Mouse (Mus musculus) hindbrain, embryonic 15.5 days (tissue): ENCODE results near the gene Pdlim1. TPM values are rescaled to one million over a fixed set of nuclear protein-coding genes. Genes with fewer than 3 reads are reported as not detected.

Experiments
- ATAC-seq: fragments of 200-750 bp; cut with Nextera tagmentation; 2 replicates; pipeline ENCODE4 v1.8.0; 2017; ENCODE audit warnings: low read depth, moderate number of reproducible peaks, moderate TSS enrichment; ENCODE audit not compliant: low FRiP score
- H3K27ac ChIP-seq: fragments of 300-500 bp; sonication (generic); replicated peaks from 2 replicates; pipeline ENCODE4 v1.5.1; 2015; ENCODE audit warnings: mild to moderate bottlenecking, inconsistent platforms
- H3K27me3 ChIP-seq: fragments of 300-500 bp; sonication (generic); 2 replicates; pipeline ENCODE4 v1.6.1; 2015; ENCODE audit warnings: control low read depth, inconsistent platforms
- H3K36me3 ChIP-seq: fragments of 300-500 bp; sonication (generic); 2 replicates; pipeline ENCODE4 v1.6.1; 2015; ENCODE audit warnings: control low read depth, inconsistent platforms
- H3K4me1 ChIP-seq: fragments of 300-500 bp; sonication (generic); replicated peaks from 2 replicates; pipeline ENCODE4 v1.6.1; 2015; ENCODE audit warnings: control low read depth, inconsistent platforms
- H3K4me2 ChIP-seq: fragments of 300-500 bp; sonication (generic); 2 replicates; pipeline ENCODE4 v1.6.1; 2015; ENCODE audit warnings: moderate library complexity, mild to moderate bottlenecking, inconsistent platforms
- H3K4me3 ChIP-seq: fragments of 300-500 bp; sonication (generic); 2 replicates; pipeline ENCODE4 v1.5.1; 2015; ENCODE audit warnings: mild to moderate bottlenecking, inconsistent platforms
- H3K9ac ChIP-seq: fragments of 300-500 bp; sonication (generic); 2 replicates; pipeline ENCODE4 v1.6.1; 2015; ENCODE audit warnings: inconsistent platforms
- H3K9me3 ChIP-seq: fragments of 300-500 bp; sonication (generic); 2 replicates; pipeline ENCODE4 v1.6.1; 2016; ENCODE audit warnings: control low read depth, inconsistent platforms
- WGBS: fragments of 180-500 bp; shearing (Covaris S2); methylation state at CpG from one replicate; pipeline ENCODE4 v1.1.7; 2015; 5-methylcytosine and 5-hydroxymethylcytosine counted together
- polyA plus RNA-seq: library from polyadenylated mRNA; unstranded; fragments of >200 nt; fragmentation: Nextera tagmentation; extraction: Ambion mirVana; gene quantifications from 2 replicates; pipeline ENCODE4 v1.2.1, GENCODE M21; 2015

Gene Pdlim1
- polyA plus RNA-seq, 1 experiment from 2014 or later = 9.7 TPM

DNA sequence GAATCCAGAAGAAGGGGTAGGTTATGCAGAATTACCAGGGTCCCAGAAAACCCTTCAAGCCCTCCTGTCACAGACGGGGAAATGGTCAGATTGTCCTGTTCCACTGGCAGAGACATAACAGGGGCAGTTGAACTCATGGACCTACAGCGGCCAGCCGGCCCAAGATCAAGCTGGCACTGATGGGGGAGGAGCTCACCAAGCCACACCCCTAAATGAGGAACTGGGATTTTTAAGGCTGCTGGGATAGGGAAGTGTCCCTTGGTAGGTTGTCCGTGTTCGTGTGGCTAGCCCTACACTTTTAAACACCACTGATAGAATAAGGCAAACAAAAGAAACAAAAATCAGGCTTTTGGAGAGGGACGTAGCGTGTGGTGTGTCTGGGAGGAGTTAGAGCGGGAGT, 5.9 kb upstream of the Pdlim1 start:
- no peaks in the 10 kb centered on the region for H3K36me3 ChIP-seq
- H3K9ac ChIP-seq = no peak overlapping the region
- 0 out of 2 replicates have a peak, but pooled peaks cover 4% of the 10 kb centered on the region for H3K9me3 ChIP-seq
- H3K4me2 ChIP-seq = no peak overlapping the region
- H3K27ac ChIP-seq = no peak overlapping the region
- no peak for ATAC-seq
- H3K4me3 ChIP-seq = no peak overlapping the region
- H3K4me1 ChIP-seq = no peaks in the 10 kb centered on the region
- WGBS = 90% methylated on average over 8 of the region's 8 CpGs
- H3K27me3 ChIP-seq = peaks cover 8% of the 10 kb centered on the region; the same call in 1 of the 2 replicates

DNA sequence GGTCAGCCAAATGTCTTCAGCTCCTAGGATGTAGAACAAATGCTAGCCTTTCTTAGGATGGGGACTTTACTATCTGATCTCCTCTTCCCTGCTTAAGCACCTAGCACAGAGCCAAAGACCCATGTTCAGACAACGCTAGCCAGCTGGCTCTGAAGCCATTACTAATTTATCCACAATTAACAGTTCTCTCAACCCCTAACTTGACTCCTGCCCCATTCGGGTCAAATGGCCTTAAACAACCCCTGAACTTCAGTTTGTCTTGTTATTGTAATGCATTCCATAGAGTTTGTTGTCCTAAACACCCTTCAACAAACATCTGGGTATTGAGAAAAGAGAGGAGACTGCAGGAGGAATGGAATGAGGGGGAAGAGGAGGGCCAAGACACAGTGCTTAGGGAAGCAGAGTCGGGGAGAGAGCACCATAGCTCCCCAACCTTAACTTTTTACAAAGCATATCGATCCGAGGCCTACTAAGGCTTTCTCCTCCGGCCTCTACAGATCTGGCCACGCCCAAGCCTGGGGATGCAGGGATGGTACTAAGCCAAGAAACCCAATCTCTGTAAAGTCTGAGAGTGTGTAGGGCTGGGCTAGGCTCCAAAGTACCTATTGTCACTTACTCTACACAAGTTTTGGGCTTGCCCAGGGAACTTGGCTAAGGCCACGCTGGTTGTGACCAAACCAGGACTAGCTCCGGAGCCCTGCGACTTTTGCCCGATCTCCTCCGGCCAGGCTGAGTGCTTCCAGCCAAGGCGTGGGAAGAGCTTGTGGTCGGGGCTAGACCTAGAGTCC, 4.0 kb upstream of the Pdlim1 start:
- no peak for ATAC-seq
- Histone ChIP-seq H3K4me2 (no peak overlapping the region), H3K27ac (no peak overlapping the region), H3K36me3 (no peaks in the 10 kb centered on the region), H3K4me1 (peaks cover 11% of the 10 kb centered on the region), H3K4me3 (no peak overlapping the region), H3K27me3 (peaks cover 25% of the 10 kb centered on the region), H3K9me3 (no peaks in the 10 kb centered on the region), H3K9ac (no peak overlapping the region)
- WGBS = 89% methylated on average over 14 of the region's 14 CpGs

DNA sequence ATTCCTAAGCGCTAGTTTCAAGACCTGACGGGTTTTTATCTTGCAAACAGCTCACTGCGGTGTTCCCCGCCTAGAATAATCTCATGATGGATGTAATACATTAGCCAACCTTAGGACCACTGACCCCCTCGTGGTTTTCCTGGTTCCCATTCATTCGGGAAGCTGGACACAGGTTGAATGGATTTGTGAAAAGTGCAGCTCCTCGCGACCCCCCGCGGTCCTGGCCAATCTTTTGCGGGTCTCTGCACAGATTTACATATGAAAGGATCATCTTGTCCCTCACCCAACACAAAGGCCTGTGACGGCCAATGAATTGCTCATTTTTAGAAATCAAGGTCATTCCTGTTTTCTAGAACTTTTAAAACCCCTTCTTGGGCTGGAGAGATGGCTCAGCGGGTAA, 1.0 kb upstream of the Pdlim1 start:
- Histone ChIP-seq H3K9ac (no peak overlapping the region), H3K4me2 (no peak overlapping the region), H3K9me3 (no peaks in the 10 kb centered on the region), H3K36me3 (no peaks in the 10 kb centered on the region), H3K27me3 (peaks cover 37% of the 10 kb centered on the region), H3K4me1 (peaks cover 15% of the 10 kb centered on the region), H3K4me3 (no peak overlapping the region), H3K27ac (no peak overlapping the region)
- no peak for ATAC-seq
- 9% methylated on average over 13 of the region's 13 CpGs for WGBS

DNA sequence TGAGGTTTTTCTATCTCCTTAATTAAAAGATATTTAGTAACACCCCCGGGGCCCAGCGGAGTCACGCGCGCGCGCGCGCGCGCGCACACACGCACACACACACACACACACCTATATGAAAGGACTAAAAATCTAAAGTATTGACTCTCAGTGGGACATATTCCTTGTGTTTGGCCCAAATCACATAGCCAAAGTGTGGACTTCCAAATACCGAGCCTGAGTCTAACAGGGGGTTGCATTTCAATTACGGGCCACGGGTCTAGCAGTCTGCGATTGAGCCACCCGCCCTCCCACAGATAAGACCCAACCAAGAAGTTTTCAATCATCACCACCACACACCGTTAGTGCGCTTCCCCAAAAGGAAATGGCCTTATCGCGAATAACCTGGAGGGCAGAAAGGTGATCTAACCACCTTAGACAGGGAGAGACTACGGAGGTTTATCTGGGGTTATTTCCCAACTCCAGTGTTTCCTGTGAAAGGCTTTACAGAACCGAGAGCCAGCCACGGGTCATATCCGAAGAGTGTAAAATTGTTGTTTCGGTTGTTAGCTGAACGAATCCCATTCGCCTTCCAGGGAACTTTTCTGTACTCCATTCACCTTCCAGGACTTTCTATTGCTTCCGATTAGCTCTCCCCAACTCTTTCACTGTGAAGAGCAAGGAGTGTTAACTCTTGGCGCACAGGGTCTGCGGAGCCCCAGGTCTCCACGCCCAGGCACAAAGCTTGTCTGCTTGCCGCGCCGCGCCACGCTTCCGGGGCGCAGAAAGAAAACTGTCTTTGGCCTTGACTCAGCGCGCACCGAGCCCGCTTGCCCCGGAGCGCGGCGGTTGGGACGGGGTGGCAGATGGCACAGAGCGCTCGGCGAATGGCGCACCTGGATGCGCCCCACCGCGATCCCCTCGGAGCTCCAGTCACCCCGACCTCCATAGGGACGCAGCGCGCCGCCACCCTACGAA, 1.0 kb downstream of the Pdlim1 start:
- Histone ChIP-seq H3K27me3 (peaks cover 37% of the 10 kb centered on the region), H3K27ac (no peak overlapping the region), H3K4me2 (peak overlapping the region; percentile 98), H3K9me3 (no peaks in the 10 kb centered on the region), H3K4me3 (peak overlapping the region; percentile 58), H3K4me1 (peaks cover 15% of the 10 kb centered on the region), H3K36me3 (no peaks in the 10 kb centered on the region), H3K9ac (peak overlapping the region; percentile 35)
- ATAC-seq = peak; percentile 37; the same call in 1 of the 2 replicates
- WGBS = 8% methylated on average over 63 of the region's 63 CpGs

DNA sequence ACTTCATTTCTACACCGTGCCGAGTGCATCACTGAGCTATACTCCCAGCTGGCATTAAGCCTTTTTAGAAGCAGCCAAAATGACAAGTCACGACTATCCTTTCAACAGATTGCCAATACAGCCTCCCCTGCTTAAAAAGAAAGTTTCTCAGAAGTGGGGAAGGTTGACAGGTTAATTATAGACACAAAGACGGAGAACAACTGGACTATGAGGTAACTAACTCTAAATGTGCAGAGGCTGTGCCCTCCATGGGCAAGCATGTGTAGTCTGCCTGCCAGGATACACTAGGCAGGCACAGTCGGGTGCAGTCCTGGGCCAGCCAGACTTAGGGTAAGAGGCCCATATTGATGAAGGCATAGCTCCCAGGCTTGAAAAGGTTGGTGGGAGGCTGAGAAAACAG, 2.1 kb downstream of the Pdlim1 start:
- WGBS = 70% methylated on average over 5 of the region's 5 CpGs
- Histone ChIP-seq H3K4me2 (peak overlapping the region; percentile 98; the same call in 1 of the 2 replicates), H3K4me1 (peaks cover 15% of the 10 kb centered on the region), H3K4me3 (no peak overlapping the region), H3K27me3 (peaks cover 37% of the 10 kb centered on the region), H3K27ac (no peak overlapping the region), H3K36me3 (no peaks in the 10 kb centered on the region), H3K9me3 (no peaks in the 10 kb centered on the region), H3K9ac (no peak overlapping the region)
- ATAC-seq = no peak

DNA sequence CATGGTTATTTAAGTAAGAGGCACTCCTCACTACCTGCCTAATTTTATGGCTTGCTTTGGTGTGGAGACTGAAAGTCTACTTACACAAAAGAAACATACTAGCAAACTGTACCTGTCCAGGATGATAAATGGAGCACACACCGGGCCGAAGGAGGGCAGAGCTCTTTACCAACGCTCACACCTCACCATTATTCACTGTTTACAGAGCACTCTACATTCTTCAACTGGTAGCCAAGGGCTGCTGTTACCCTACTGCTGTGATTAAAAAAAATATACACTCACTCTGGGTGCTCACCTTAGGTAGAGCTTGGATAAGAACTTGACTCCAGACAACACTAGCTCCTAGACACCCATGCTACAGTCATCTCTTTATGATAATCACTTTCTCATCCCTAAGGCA, 3.1 kb downstream of the Pdlim1 start:
- Histone ChIP-seq H3K27ac (no peak overlapping the region), H3K9ac (no peak overlapping the region), H3K4me2 (no peak overlapping the region), H3K4me1 (peaks cover 15% of the 10 kb centered on the region), H3K4me3 (no peak overlapping the region), H3K27me3 (peaks cover 37% of the 10 kb centered on the region), H3K9me3 (no peaks in the 10 kb centered on the region), H3K36me3 (no peaks in the 10 kb centered on the region)
- WGBS = 71% methylated on average over 3 of the region's 3 CpGs
- ATAC-seq = no peak

DNA sequence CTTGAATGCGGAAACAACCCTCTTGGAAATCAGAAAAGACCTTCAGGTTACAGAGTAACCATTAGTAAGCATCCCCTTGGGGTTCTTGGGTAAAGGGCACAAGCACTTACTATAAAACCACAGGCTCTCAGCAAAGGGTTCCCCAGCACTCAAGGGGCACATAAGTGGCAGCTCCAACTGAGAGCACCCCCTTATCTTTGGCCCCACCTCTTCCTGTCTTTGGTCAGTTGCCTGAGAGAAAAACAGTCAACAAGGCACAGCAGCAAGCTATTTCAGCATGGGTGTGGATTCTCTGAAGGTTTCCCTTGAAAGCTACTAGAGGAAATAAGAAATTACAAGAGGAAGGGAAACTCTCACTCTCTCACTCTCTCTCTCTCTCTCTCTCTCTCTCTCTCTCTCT, 4.3 kb downstream of the Pdlim1 start:
- no peaks in the 10 kb centered on the region for H3K9me3 ChIP-seq
- no peak overlapping the region for H3K4me3 ChIP-seq
- H3K4me2 ChIP-seq = no peak overlapping the region
- no peaks in the 10 kb centered on the region for H3K36me3 ChIP-seq
- H3K27ac ChIP-seq = no peak overlapping the region
- peaks cover 28% of the 10 kb centered on the region for H3K27me3 ChIP-seq
- WGBS = 96% methylated on average over 1 of the region's 1 CpGs
- ATAC-seq = no peak
- H3K4me1 ChIP-seq = peaks cover 15% of the 10 kb centered on the region
- H3K9ac ChIP-seq = no peak overlapping the region

DNA sequence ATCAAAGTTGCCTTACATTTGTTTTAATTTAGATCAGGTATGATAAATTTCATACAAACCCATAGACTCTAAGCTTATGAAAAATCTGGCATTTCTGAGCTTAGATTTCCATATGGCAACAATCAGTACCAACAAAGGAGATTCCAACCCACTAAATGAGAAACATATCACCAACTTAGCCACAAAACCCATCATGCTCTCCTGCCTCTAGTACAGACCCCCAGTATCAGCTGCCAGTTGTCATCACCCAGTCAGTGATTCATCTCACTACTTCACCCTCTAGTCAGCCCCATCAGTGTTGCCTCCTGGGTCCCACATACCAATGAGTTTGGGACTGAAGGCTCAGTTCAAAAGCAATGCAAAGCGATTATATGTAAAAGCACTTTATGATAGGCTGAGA, 12.2 kb downstream of the Pdlim1 start:
- Histone ChIP-seq H3K36me3 (no peaks in the 10 kb centered on the region), H3K4me3 (no peak overlapping the region), H3K27me3 (no peaks in the 10 kb centered on the region), H3K4me2 (no peak overlapping the region), H3K27ac (no peak overlapping the region), H3K4me1 (no peaks in the 10 kb centered on the region), H3K9ac (no peak overlapping the region), H3K9me3 (no peaks in the 10 kb centered on the region)
- 93% methylated on average over 1 of the region's 1 CpGs for WGBS
- ATAC-seq = no peak

DNA sequence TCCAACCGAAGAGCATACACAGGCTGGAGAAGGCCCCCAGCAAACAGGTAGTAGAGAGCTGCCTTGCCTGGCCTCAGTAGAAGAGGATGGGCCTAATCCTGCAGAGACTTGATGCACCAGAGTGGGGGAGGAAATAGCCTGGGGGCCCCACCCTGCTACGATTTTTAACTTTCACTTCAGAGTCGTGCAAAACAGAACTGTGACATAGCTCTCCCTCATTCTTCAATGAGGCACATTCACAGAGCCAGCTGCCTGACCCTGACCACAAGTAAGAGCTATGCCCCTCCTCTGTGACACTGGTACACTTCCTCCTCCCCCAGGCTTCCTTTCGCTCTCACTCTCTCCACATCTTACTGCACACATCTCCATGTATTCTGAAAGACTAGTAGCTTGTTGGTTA, 14.2 kb downstream of the Pdlim1 start:
- WGBS = 66% methylated on average over 4 of the region's 4 CpGs

DNA sequence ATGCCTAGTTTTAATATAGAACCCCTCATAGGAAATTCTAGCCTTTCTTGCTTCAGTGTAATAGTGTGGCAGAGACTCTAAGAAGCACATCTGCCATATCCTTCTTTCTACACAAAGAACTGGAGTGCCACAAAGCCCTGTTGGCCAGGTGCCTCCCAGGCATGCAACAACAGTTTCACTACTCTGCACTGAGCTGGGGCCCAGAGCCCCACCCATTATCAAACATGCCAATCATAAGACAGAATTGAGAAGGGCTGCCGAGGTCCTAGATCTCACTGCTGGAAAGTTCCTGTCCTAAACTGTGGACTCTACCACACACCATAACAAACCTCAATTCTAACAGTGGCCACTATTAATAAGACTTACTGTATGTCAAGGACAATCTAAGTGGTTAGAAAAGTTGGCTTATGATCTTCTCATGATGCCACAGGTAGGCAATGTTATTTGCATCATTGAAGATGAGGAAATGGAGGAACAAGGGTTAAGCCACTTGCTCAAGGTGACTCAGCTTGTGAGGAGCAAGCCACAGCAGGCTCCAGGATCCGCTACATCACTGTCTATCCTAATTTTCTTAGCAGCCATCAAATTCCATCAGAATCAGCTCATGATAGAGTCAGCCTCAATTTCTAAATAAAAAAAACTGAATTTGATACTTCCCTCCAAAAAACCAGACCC, 15.1 kb downstream of the Pdlim1 start:
- no peaks in the 10 kb centered on the region for H3K9me3 ChIP-seq
- no peak overlapping the region for H3K4me3 ChIP-seq
- no peaks in the 10 kb centered on the region for H3K4me1 ChIP-seq
- H3K4me2 ChIP-seq = no peak overlapping the region
- H3K36me3 ChIP-seq = no peaks in the 10 kb centered on the region
- no peak overlapping the region for H3K9ac ChIP-seq
- H3K27me3 ChIP-seq = no peaks in the 10 kb centered on the region
- no peak overlapping the region for H3K27ac ChIP-seq
- no peak for ATAC-seq
- WGBS = 77% methylated on average over 2 of the region's 2 CpGs

More for the DNA sequence above, 14.2 kb downstream of the Pdlim1 start:
- H3K27me3 ChIP-seq = no peaks in the 10 kb centered on the region
- no peak overlapping the region for H3K9ac ChIP-seq
- H3K36me3 ChIP-seq = no peaks in the 10 kb centered on the region
- no peak for ATAC-seq
- no peaks in the 10 kb centered on the region for H3K9me3 ChIP-seq
- no peaks in the 10 kb centered on the region for H3K4me1 ChIP-seq
- no peak overlapping the region for H3K4me3 ChIP-seq
- no peak overlapping the region for H3K4me2 ChIP-seq
- H3K27ac ChIP-seq = no peak overlapping the region

DNA sequence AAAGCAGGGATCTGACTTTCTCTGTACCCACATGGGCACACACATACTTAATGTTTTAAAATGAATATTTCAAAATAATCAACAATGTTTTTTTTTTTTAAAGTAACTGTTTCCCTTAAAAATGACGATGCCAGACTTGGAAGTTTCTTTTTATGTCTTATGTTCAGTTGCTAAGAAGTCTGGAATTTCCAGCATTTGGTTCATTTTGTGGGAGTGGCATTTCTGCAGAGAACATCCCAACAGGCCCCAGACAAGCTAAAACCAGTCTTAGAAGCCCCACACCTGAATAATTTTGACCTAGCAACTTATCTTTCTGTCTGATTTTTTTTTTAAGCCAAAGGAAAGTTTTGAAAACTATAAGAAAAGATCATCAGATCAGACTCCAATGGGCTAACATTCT, 16.1 kb downstream of the Pdlim1 start:
- no peak overlapping the region for H3K4me3 ChIP-seq
- H3K27ac ChIP-seq = no peak overlapping the region
- H3K36me3 ChIP-seq = no peaks in the 10 kb centered on the region
- H3K4me2 ChIP-seq = no peak overlapping the region
- no peaks in the 10 kb centered on the region for H3K4me1 ChIP-seq
- no peaks in the 10 kb centered on the region for H3K9me3 ChIP-seq
- no peak for ATAC-seq
- no peak overlapping the region for H3K9ac ChIP-seq
- H3K27me3 ChIP-seq = no peaks in the 10 kb centered on the region
- WGBS = 82% methylated on average over 1 of the region's 1 CpGs

DNA sequence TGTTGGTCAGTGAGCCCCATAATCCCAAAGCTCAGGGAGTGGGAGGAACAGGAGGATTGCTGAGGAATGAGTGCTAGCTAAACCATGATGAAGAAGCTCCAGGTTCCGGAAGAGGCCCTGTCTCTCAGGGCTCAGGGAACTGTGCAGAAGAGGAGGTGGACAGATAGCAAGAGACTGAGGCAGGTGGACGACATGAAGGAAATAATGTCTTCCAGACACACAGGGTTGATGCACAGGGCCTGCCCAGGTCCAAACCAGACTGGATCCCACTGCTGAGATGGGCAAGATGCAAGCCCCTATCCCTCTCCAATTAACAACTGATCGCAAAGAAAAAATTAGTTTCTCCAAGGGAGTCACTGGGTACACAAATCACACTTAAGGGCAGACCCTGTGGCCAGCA, 16.9 kb downstream of the Pdlim1 start:
- H3K4me3 ChIP-seq = no peak overlapping the region
- no peaks in the 10 kb centered on the region for H3K36me3 ChIP-seq
- no peak overlapping the region for H3K9ac ChIP-seq
- no peaks in the 10 kb centered on the region for H3K27me3 ChIP-seq
- H3K9me3 ChIP-seq = no peaks in the 10 kb centered on the region
- ATAC-seq = no peak
- WGBS = 95% methylated on average over 3 of the region's 3 CpGs
- no peaks in the 10 kb centered on the region for H3K4me1 ChIP-seq
- H3K4me2 ChIP-seq = no peak overlapping the region
- H3K27ac ChIP-seq = no peak overlapping the region
